Mouse (Mus musculus): ENCODE data around the gene C2cd2l.

- no peak for TF ChIP-seq CTCF (conservative IDR thresholded peaks at IDR 0.05; ENCODE audit: low read length)
- no peak for TF ChIP-seq NANOG (IDR thresholded peaks at IDR 0.05; ENCODE audit: borderline replicate concordance, low read length)
- no peak for TF ChIP-seq POU5F1 (IDR thresholded peaks at IDR 0.05; ENCODE audit: borderline replicate concordance, low read length)
Measured at GRCm38 (mm10) chr9:44334396-44335330, 14.6 kb upstream of the C2cd2l start, which contains the start of gene H2afx.
